Mouse (Mus musculus): ENCODE measurements around the gene Fbxo9. TPM values are rescaled to one million over a fixed set of nuclear protein-coding genes. Genes with fewer than 3 reads are reported as not detected.
A peak's percentile ranks its signal among the peaks of the same experiment; 100 is the strongest.
"Not testable (repeated sequence)": the region's sequence is repeated elsewhere in the genome, so short reads cannot be mapped to it uniquely, and the experiment has no call there.

Gene Fbxo9
- total RNA-seq (2014; rRNA removed; ENCODE audit: low replicate concordance) (67.5 and 102 TPM in 2 replicates), polyA plus RNA-seq (2015; fragmentation: Nextera tagmentation; extraction: Ambion mirVana) (57.2 and 60.4 TPM in 2 replicates)

- peak; percentile 87 for ATAC-seq (ENCODE audit: insufficient read depth, low read depth)
- under 1% methylated on average over 20 of the region's 20 CpGs for WGBS
These were observed at the start of gene Fbxo9, which contains the start of gene Ick for GRCm38 (mm10) chr9:78108796-78109239. Gene Fbxo9 (minus strand): TSS chr9:78109065. Gene Ick (plus strand): TSS chr9:78109192.

GRCm38 (mm10) chr9:78157221-78157620 is 48.4 kb upstream of the Fbxo9 start:
- Histone ChIP-seq H3K9me3 (replicated peaks; ENCODE audit: control insufficient read depth, low read length) (no peaks in the 10 kb centered on the region), H3K36me3 (replicated peaks; ENCODE audit: control insufficient read depth, insufficient read depth, low read length) (peaks cover 79% of the 10 kb centered on the region), H3K27me3 (ENCODE audit: control insufficient read depth, insufficient read depth, low read length) (no peaks in the 10 kb centered on the region), H3K4me3 (ENCODE audit: low read depth, low read length) (no peak overlapping the region), H3K4me2 (ENCODE audit: low read depth, low read length) (no peak overlapping the region), H3K4me1 (ENCODE audit: control insufficient read depth, insufficient read depth) (peaks cover 6% of the 10 kb centered on the region; the same call in 1 of the 2 replicates), H3K9ac (replicated peaks; ENCODE audit: low read depth, low read length) (no peak overlapping the region), H3K27ac (ENCODE audit: low read depth) (no peak overlapping the region)
- ATAC-seq (ENCODE audit: insufficient read depth, low read depth) = no peak
- TF ChIP-seq EP300 (IDR thresholded peaks at IDR 0.05; ENCODE audit: low read depth) = no peak
- TF ChIP-seq CTCF (IDR thresholded peaks at IDR 0.05; ENCODE audit: low read depth) = no peak
- DNase-seq (ENCODE audit: low spot score) = no peak
- WGBS = 87% methylated on average over 1 of the region's 1 CpGs

More at GRCm38 (mm10) chr9:78108796-78109239, at the start of gene Fbxo9, which contains the start of gene Ick:
- DNase-seq (ENCODE audit: low spot score) = peak; percentile 97
- Histone ChIP-seq H3K36me3 (replicated peaks; ENCODE audit: control insufficient read depth, insufficient read depth, low read length) (peaks cover 18% of the 10 kb centered on the region), H3K4me1 (ENCODE audit: control insufficient read depth, insufficient read depth) (peaks cover 11% of the 10 kb centered on the region; the same call in 1 of the 2 replicates), H3K4me2 (ENCODE audit: low read depth, low read length) (peak within 1 kb of the TSS; percentile 84), H3K9me3 (replicated peaks; ENCODE audit: control insufficient read depth, low read length) (no peaks in the 10 kb centered on the region), H3K27me3 (ENCODE audit: control insufficient read depth, insufficient read depth, low read length) (no peaks in the 10 kb centered on the region), H3K27ac (ENCODE audit: low read depth) (peak within 1 kb of the TSS; percentile 99), H3K4me3 (ENCODE audit: low read depth, low read length) (peak within 1 kb of the TSS; percentile 96), H3K9ac (replicated peaks; ENCODE audit: low read depth, low read length) (peak within 1 kb of the TSS; percentile 97)
- no peak for TF ChIP-seq CTCF (IDR thresholded peaks at IDR 0.05; ENCODE audit: low read depth)

GRCm38 (mm10) chr9:78154211-78154977 is 45.5 kb upstream of the Fbxo9 start:
- 32% methylated on average over 11 of the region's 11 CpGs for WGBS
- peak overlapping the region; percentile 76 for H3K27ac ChIP-seq (ENCODE audit: low read depth)
- H3K9ac ChIP-seq (replicated peaks; ENCODE audit: low read depth, low read length) = no peak overlapping the region

GRCm38 (mm10) chr9:78149770-78150169 is 40.9 kb upstream of the Fbxo9 start:
- H3K9ac ChIP-seq (replicated peaks; ENCODE audit: low read depth, low read length); H3K9me3 ChIP-seq (replicated peaks; ENCODE audit: control insufficient read depth, low read length); H3K4me2 ChIP-seq (ENCODE audit: low read depth, low read length); H3K4me3 ChIP-seq (ENCODE audit: low read depth, low read length); H3K27me3 ChIP-seq (ENCODE audit: control insufficient read depth, insufficient read depth, low read length); H3K27ac ChIP-seq (ENCODE audit: low read depth); ATAC-seq (ENCODE audit: insufficient read depth, low read depth); DNase-seq (ENCODE audit: low spot score): not testable (repeated sequence)
- Histone ChIP-seq H3K36me3 (replicated peaks; ENCODE audit: control insufficient read depth, insufficient read depth, low read length) (peaks cover 39% of the 10 kb centered on the region), H3K4me1 (ENCODE audit: control insufficient read depth, insufficient read depth) (peaks cover 20% of the 10 kb centered on the region)
- 83% methylated on average over 2 of the region's 2 CpGs for WGBS

More at GRCm38 (mm10) chr9:78154211-78154977, 45.5 kb upstream of the Fbxo9 start:
- peak; percentile 78 for ATAC-seq (ENCODE audit: insufficient read depth, low read depth)
- Histone ChIP-seq H3K4me1 (ENCODE audit: control insufficient read depth, insufficient read depth) (peaks cover 6% of the 10 kb centered on the region; the same call in 1 of the 2 replicates), H3K4me2 (ENCODE audit: low read depth, low read length) (no peak overlapping the region; the same call in 1 of the 2 replicates), H3K9me3 (replicated peaks; ENCODE audit: control insufficient read depth, low read length) (no peaks in the 10 kb centered on the region), H3K27me3 (ENCODE audit: control insufficient read depth, insufficient read depth, low read length) (no peaks in the 10 kb centered on the region), H3K4me3 (ENCODE audit: low read depth, low read length) (no peak overlapping the region), H3K36me3 (replicated peaks; ENCODE audit: control insufficient read depth, insufficient read depth, low read length) (peaks cover 63% of the 10 kb centered on the region)
- DNase-seq (ENCODE audit: low spot score) = peak; percentile 39
- TF ChIP-seq EP300 (IDR thresholded peaks at IDR 0.05; ENCODE audit: low read depth) = no peak
- TF ChIP-seq CTCF (IDR thresholded peaks at IDR 0.05; ENCODE audit: low read depth) = peak; percentile 13; the same call in 1 of the 2 replicates

- H3K36me3 ChIP-seq (replicated peaks; ENCODE audit: control insufficient read depth, insufficient read depth, low read length) = peaks cover 35% of the 10 kb centered on the region
- no peaks in the 10 kb centered on the region for H3K27me3 ChIP-seq (ENCODE audit: control insufficient read depth, insufficient read depth, low read length)
- H3K27ac ChIP-seq (ENCODE audit: low read depth) = no peak overlapping the region
- DNase-seq (ENCODE audit: low spot score) = no peak
- H3K9ac ChIP-seq (replicated peaks; ENCODE audit: low read depth, low read length) = no peak overlapping the region
- no peaks in the 10 kb centered on the region for H3K9me3 ChIP-seq (replicated peaks; ENCODE audit: control insufficient read depth, low read length)
- no peak for TF ChIP-seq CTCF (IDR thresholded peaks at IDR 0.05; ENCODE audit: low read depth)
- no peak for TF ChIP-seq EP300 (IDR thresholded peaks at IDR 0.05; ENCODE audit: low read depth)
- no peak for ATAC-seq (ENCODE audit: insufficient read depth, low read depth)
- no peak overlapping the region for H3K4me2 ChIP-seq (ENCODE audit: low read depth, low read length)
- peaks cover 18% of the 10 kb centered on the region for H3K4me1 ChIP-seq (ENCODE audit: control insufficient read depth, insufficient read depth)
- WGBS = 73% methylated on average over 6 of the region's 6 CpGs
- no peak overlapping the region for H3K4me3 ChIP-seq (ENCODE audit: low read depth, low read length)
These were observed 39.3 kb upstream of the Fbxo9 start for GRCm38 (mm10) chr9:78148149-78148548.

Data from heart, postnatal 0 days (tissue).